Mouse (Mus musculus): ENCODE data around the gene Bcas3. TPM values are rescaled to one million over a fixed set of nuclear protein-coding genes. Genes with fewer than 3 reads are reported as not detected.

Bcas3 gene
- polyA plus RNA-seq, 1 experiment from 2014 or later: 13.6 TPM

GRCm38 (mm10) chr11:85840031-85840802 lies 487.2 kb downstream of the Bcas3 start:
- 14% methylated on average over 27 of the region's 27 CpGs for WGBS (ENCODE audit: insufficient replicate concordance)

GRCm38 (mm10) chr11:85840803-85841145 lies 487.8 kb downstream of the Bcas3 start:
- DNase-seq: no peak
- no peak overlapping the region for H3K27ac ChIP-seq (ENCODE audit: low read depth)
- 12% methylated on average over 21 of the region's 21 CpGs for WGBS (ENCODE audit: insufficient replicate concordance)
- H3K9me3 ChIP-seq (ENCODE audit: low read length): no peaks in the 10 kb centered on the region
- no peak overlapping the region; the same call in 1 of the 2 replicates for H3K4me2 ChIP-seq (ENCODE audit: low read depth, low read length)
- peaks cover 21% of the 10 kb centered on the region for H3K4me1 ChIP-seq (ENCODE audit: insufficient read depth)
- no peak overlapping the region for H3K4me3 ChIP-seq (ENCODE audit: low read depth, low read length)
- TF ChIP-seq CTCF (IDR thresholded peaks at IDR 0.05; ENCODE audit: low read depth) (no peak), EP300 (IDR thresholded peaks at IDR 0.05; ENCODE audit: low read depth) (no peak)
- no peak overlapping the region for H3K9ac ChIP-seq (replicated peaks)
- ATAC-seq: no peak
- peaks cover 99% of the 10 kb centered on the region for H3K27me3 ChIP-seq (ENCODE audit: insufficient read depth, low read length)
- no peaks in the 10 kb centered on the region for H3K36me3 ChIP-seq (replicated peaks; ENCODE audit: insufficient read depth, low read length)

More at GRCm38 (mm10) chr11:85840031-85840802, 487.2 kb downstream of the Bcas3 start:
- Histone ChIP-seq H3K4me2 (ENCODE audit: low read depth, low read length) (no peak overlapping the region), H3K36me3 (replicated peaks; ENCODE audit: insufficient read depth, low read length) (no peaks in the 10 kb centered on the region), H3K9me3 (ENCODE audit: low read length) (no peaks in the 10 kb centered on the region), H3K9ac (replicated peaks) (no peak overlapping the region), H3K27me3 (ENCODE audit: insufficient read depth, low read length) (peaks cover 99% of the 10 kb centered on the region), H3K4me3 (ENCODE audit: low read depth, low read length) (no peak overlapping the region), H3K27ac (ENCODE audit: low read depth) (no peak overlapping the region), H3K4me1 (ENCODE audit: insufficient read depth) (peaks cover 21% of the 10 kb centered on the region)
- no peak for ATAC-seq
- DNase-seq: no peak
- no peak for TF ChIP-seq CTCF (IDR thresholded peaks at IDR 0.05; ENCODE audit: low read depth)
- TF ChIP-seq EP300 (IDR thresholded peaks at IDR 0.05; ENCODE audit: low read depth): no peak

- ATAC-seq: no peak
- no peak overlapping the region for H3K9ac ChIP-seq (replicated peaks)
- DNase-seq: no peak
Measured at GRCm38 (mm10) chr11:85841211-85841681, 488.3 kb downstream of the Bcas3 start.

GRCm38 (mm10) chr11:85841980-85842379 lies 489.0 kb downstream of the Bcas3 start:
- H3K27ac ChIP-seq (ENCODE audit: low read depth): no peak overlapping the region
- H3K27me3 ChIP-seq (ENCODE audit: insufficient read depth, low read length): peaks cover 98% of the 10 kb centered on the region
- peaks cover 21% of the 10 kb centered on the region for H3K4me1 ChIP-seq (ENCODE audit: insufficient read depth)
- no peaks in the 10 kb centered on the region for H3K9me3 ChIP-seq (ENCODE audit: low read length)
- TF ChIP-seq CTCF (IDR thresholded peaks at IDR 0.05; ENCODE audit: low read depth) (peak; percentile 77), EP300 (IDR thresholded peaks at IDR 0.05; ENCODE audit: low read depth) (no peak)
- H3K36me3 ChIP-seq (replicated peaks; ENCODE audit: insufficient read depth, low read length): no peaks in the 10 kb centered on the region
- H3K9ac ChIP-seq (replicated peaks): no peak overlapping the region
- peak overlapping the region; percentile 59 for H3K4me2 ChIP-seq (ENCODE audit: low read depth, low read length)
- H3K4me3 ChIP-seq (ENCODE audit: low read depth, low read length): peak overlapping the region; percentile 33
- peak; percentile 69 for DNase-seq
- ATAC-seq: no peak
- WGBS (ENCODE audit: insufficient replicate concordance): under 1% methylated on average over 32 of the region's 32 CpGs

More at GRCm38 (mm10) chr11:85841211-85841681, 488.3 kb downstream of the Bcas3 start:
- H3K4me2 ChIP-seq (ENCODE audit: low read depth, low read length): 0 out of 2 replicates have a peak overlapping the region, but pooled peaks have one; percentile 59
- no peaks in the 10 kb centered on the region for H3K9me3 ChIP-seq (ENCODE audit: low read length)
- TF ChIP-seq EP300 (IDR thresholded peaks at IDR 0.05; ENCODE audit: low read depth) (no peak), CTCF (IDR thresholded peaks at IDR 0.05; ENCODE audit: low read depth) (peak; percentile 15; the same call in 1 of the 2 replicates)
- H3K27me3 ChIP-seq (ENCODE audit: insufficient read depth, low read length): peaks cover 99% of the 10 kb centered on the region
- 20% methylated on average over 8 of the region's 8 CpGs for WGBS (ENCODE audit: insufficient replicate concordance)
- H3K4me3 ChIP-seq (ENCODE audit: low read depth, low read length): peak overlapping the region; percentile 33; the same call in 1 of the 2 replicates
- no peak overlapping the region for H3K27ac ChIP-seq (ENCODE audit: low read depth)
- H3K36me3 ChIP-seq (replicated peaks; ENCODE audit: insufficient read depth, low read length): no peaks in the 10 kb centered on the region
- H3K4me1 ChIP-seq (ENCODE audit: insufficient read depth): peaks cover 21% of the 10 kb centered on the region

GRCm38 (mm10) chr11:85842596-85843346 lies 489.8 kb downstream of the Bcas3 start:
- ATAC-seq: peak; percentile 22; the same call in 1 of the 2 replicates
- peak overlapping the region; percentile 49 for H3K4me3 ChIP-seq (ENCODE audit: low read depth, low read length)
- WGBS (ENCODE audit: insufficient replicate concordance): 10% methylated on average over 24 of the region's 24 CpGs
- H3K27ac ChIP-seq (ENCODE audit: low read depth): no peak overlapping the region
- peaks cover 21% of the 10 kb centered on the region for H3K4me1 ChIP-seq (ENCODE audit: insufficient read depth)
- no peak for DNase-seq
- H3K9me3 ChIP-seq (ENCODE audit: low read length): no peaks in the 10 kb centered on the region
- peak overlapping the region; percentile 82 for H3K4me2 ChIP-seq (ENCODE audit: low read depth, low read length)
- TF ChIP-seq EP300 (IDR thresholded peaks at IDR 0.05; ENCODE audit: low read depth) (no peak), CTCF (IDR thresholded peaks at IDR 0.05; ENCODE audit: low read depth) (no peak)
- H3K9ac ChIP-seq (replicated peaks): no peak overlapping the region
- H3K36me3 ChIP-seq (replicated peaks; ENCODE audit: insufficient read depth, low read length): no peaks in the 10 kb centered on the region
- peaks cover 94% of the 10 kb centered on the region for H3K27me3 ChIP-seq (ENCODE audit: insufficient read depth, low read length)

- Histone ChIP-seq H3K4me3 (ENCODE audit: low read depth, low read length) (peak overlapping the region; percentile 49), H3K4me2 (ENCODE audit: low read depth, low read length) (peak overlapping the region; percentile 82), H3K9ac (replicated peaks) (0 out of 2 replicates have a peak overlapping the region, but pooled peaks have one; percentile 8), H3K27me3 (ENCODE audit: insufficient read depth, low read length) (peaks cover 93% of the 10 kb centered on the region), H3K36me3 (replicated peaks; ENCODE audit: insufficient read depth, low read length) (no peaks in the 10 kb centered on the region), H3K4me1 (ENCODE audit: insufficient read depth) (peaks cover 21% of the 10 kb centered on the region), H3K9me3 (ENCODE audit: low read length) (no peaks in the 10 kb centered on the region), H3K27ac (ENCODE audit: low read depth) (no peak overlapping the region)
- ATAC-seq (peak; percentile 46), DNase-seq (peak; percentile 82)
- TF ChIP-seq CTCF (IDR thresholded peaks at IDR 0.05; ENCODE audit: low read depth) (peak; percentile 86), EP300 (IDR thresholded peaks at IDR 0.05; ENCODE audit: low read depth) (no peak)
- 1% methylated on average over 18 of the region's 18 CpGs for WGBS (ENCODE audit: insufficient replicate concordance)
Measured at GRCm38 (mm10) chr11:85843347-85843692, 490.4 kb downstream of the Bcas3 start.
